Mouse (Mus musculus) layer of hippocampus, adult 2 months (tissue): ENCODE data around the gene Jade3. TPM values are rescaled to one million over a fixed set of nuclear protein-coding genes. Genes with fewer than 3 reads are reported as not detected.

ENCODE experiments used
- DNase-seq, 2 experiments: peaks; one replicate each; pipeline ENCODE4 v3.0.0; 2022; ENCODE audit warnings: low spot score in 2 of 2
- H3K27ac ChIP-seq: fragments of 200-600 bp; 2 replicates; pipeline ENCODE4 v1.8.1; 2022
- H3K4me3 ChIP-seq: fragments of 200-600 bp; 2 replicates; pipeline ENCODE4 v1.8.1; 2022; ENCODE audit warnings: mild to moderate bottlenecking
- CTCF ChIP-seq: fragments of 200-600 bp; conservative IDR thresholded peaks from 2 replicates; pipeline ENCODE4 v1.8.1; 2022; ENCODE audit warnings: antibody characterized with exemption, mild to moderate bottlenecking, moderate library complexity
- total RNA-seq, 2 experiments: library from RNA; stranded (reverse); gene quantifications; 2 replicates each; pipeline ENCODE4 v1.2.3; 2021

Gene Jade3
- total RNA-seq, 2 experiments from 2014 or later = 7.2 to 7.6 TPM

DNA sequence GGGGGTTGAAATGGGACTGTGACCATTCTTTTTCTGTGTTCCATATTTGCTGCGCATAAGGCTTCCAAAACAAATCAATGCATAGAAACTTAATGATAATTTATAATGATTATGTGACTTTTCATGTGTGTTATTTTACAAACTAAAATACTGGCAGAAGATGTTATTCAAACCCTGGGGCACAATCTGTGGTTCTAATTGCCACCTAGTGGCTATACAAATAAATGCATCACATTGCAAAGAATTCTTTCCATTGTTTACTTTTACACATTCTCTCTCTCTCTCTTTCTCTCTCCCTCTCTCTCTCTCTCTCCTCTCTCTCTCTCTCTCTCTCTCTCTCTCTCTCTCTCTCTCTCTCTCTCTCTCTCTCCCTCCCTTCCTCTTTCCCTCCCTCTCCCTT is 136.4 kb downstream of the Jade3 start:
- Histone ChIP-seq H3K4me3 (no peak overlapping the region), H3K27ac (no peak overlapping the region)
- no peak for DNase-seq
- TF ChIP-seq CTCF = peak; percentile 73

DNA sequence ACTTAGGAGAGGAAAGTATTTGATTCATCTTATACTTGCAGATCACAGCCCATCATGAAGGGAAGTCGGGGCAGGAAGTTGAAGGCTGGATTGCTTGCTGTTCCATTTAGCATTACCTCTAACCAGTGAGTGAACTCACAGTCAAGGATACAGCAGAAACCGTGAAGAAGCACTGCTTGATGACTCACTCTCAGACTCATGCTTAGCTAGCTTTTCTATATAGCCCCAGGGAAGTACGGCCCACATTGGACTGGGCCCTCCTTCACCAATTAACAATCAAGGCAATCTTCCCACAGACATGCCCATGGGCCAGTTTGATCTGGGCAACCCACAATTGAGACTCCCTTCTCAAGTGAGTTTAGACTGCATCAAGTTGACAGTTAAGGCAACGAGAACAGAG is 138.5 kb downstream of the Jade3 start:
- no peak for TF ChIP-seq CTCF
- Histone ChIP-seq H3K27ac (no peak overlapping the region), H3K4me3 (no peak overlapping the region)
- DNase-seq = no peak

Other genes with a start within 250 kb of the Jade3 start
- gene Slc9a7, start 133.9 kb upstream of the Jade3 start, total RNA-seq = 10 to 100 TPM; 62.9 to 65.6 TPM
- 10 to 100 TPM; 16.8 to 17.1 TPM for gene Rp2, start 61.2 kb upstream of the Jade3 start, total RNA-seq
- gene Rgn, start 124.1 kb downstream of the Jade3 start, total RNA-seq = under 1 TPM; 0.22 to 0.54 TPM
- 10 to 100 TPM; 51.2 to 52.5 TPM for gene Rbm10, start 191.8 kb downstream of the Jade3 start, total RNA-seq
- 100 to 1,000 TPM; 151 to 152 TPM for gene Ndufb11, start 191.9 kb downstream of the Jade3 start, total RNA-seq
- 100 to 1,000 TPM; 345 to 375 TPM for gene Uba1, start 232.6 kb downstream of the Jade3 start, total RNA-seq